Mouse (Mus musculus): ENCODE results near the gene Mef2c. TPM values are rescaled to one million over a fixed set of nuclear protein-coding genes. Genes with fewer than 3 reads are reported as not detected.

Gene Mef2c
- polyA plus RNA-seq, 1 experiment from 2014 or later = 32.3 TPM

DNA sequence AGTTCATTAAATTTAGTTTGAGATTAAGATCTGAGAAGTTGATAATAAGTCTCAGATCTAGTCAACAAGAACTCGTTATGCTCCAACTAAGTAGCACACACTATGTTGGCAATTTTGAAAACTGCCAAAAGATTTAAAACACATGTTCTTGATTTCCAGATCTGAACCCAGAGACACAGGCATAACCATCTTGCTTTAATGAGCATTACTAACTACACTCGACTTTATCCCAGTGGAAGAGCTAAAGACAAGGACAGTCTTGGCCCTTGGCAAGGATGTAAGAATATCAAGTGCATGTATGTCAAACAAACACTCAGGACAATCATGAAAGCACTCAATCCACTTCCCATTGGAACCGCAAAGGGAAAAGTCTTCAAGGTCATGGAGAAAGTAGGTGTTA, 11.8 kb upstream of the Mef2c start:
- Histone ChIP-seq H3K9ac (no peak overlapping the region), H3K27me3 (replicated peaks) (no peaks in the 10 kb centered on the region), H3K27ac (no peak overlapping the region), H3K9me3 (replicated peaks) (no peaks in the 10 kb centered on the region), H3K36me3 (no peaks in the 10 kb centered on the region), H3K4me3 (no peak overlapping the region), H3K4me1 (no peaks in the 10 kb centered on the region), H3K4me2 (no peak overlapping the region)
- 71% methylated on average over 3 of the region's 3 CpGs for WGBS (ENCODE audit: insufficient replicate concordance)
- no peak for ATAC-seq

DNA sequence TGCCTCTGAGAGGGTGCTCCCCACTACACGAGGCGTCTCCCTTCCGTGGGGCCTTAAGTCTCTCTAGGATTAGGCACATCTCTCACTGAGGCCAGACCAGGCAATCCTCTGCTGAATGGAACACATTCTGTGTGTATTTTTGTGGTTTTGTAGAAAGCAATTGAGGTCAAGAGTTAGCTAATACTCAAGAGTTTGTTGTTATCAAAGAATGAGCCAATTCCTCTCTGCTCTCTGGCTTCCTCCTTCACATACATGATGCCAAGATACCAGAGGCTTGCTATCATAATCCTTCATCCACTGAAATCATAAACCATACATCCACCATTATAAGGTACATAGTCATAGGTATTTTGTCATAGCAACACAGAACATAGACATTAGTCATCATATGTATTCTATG, 6.1 kb upstream of the Mef2c start:
- Histone ChIP-seq H3K4me2 (no peak overlapping the region), H3K9ac (no peak overlapping the region), H3K4me3 (no peak overlapping the region), H3K9me3 (replicated peaks) (no peaks in the 10 kb centered on the region), H3K36me3 (no peaks in the 10 kb centered on the region), H3K27ac (no peak overlapping the region), H3K27me3 (replicated peaks) (no peaks in the 10 kb centered on the region), H3K4me1 (no peaks in the 10 kb centered on the region)
- 72% methylated on average over 3 of the region's 3 CpGs for WGBS (ENCODE audit: insufficient replicate concordance)
- no peak for ATAC-seq

DNA sequence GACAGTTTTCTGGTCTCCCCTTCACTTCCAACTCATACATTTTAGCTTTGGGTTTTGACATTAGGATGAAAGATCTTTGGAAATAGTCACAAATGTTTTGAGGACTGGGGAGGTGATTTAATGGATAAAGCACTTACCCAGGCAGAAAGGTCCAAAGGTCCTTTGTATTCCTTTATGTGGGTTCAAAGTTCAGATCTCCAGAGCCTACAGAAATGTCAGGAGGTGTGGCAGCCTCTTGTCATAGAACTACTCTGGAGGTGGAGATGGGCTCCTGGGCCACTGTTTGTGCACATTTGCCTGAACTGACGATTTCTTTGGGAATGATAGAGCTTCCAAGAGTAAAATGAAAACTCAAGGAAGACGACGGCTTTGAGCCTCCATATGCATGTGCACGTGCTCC, 4.3 kb upstream of the Mef2c start:
- Histone ChIP-seq H3K4me2 (no peak overlapping the region), H3K27me3 (replicated peaks) (no peaks in the 10 kb centered on the region), H3K9me3 (replicated peaks) (no peaks in the 10 kb centered on the region), H3K9ac (no peak overlapping the region), H3K4me3 (no peak overlapping the region), H3K4me1 (no peaks in the 10 kb centered on the region), H3K27ac (no peak overlapping the region), H3K36me3 (no peaks in the 10 kb centered on the region)
- WGBS (ENCODE audit: insufficient replicate concordance) = 79% methylated on average over 4 of the region's 4 CpGs
- ATAC-seq = no peak

DNA sequence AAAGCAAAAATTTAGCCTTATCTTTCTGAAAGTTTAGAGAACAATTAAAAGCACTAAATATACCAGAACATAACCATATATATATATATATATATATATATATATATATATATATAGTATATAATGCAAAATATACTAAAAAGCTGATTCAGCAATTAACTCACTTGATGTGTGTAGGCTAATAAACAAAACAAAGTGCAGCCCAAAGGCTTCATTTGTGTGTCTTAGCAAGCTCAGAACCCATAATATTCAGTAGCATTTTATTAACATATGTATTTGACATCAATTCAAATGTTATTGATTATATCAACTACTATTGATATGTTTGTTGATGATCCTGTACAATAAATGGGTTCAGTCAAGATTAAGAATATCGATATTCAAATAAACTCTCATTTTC, 3.9 kb downstream of the Mef2c start:
- no peaks in the 10 kb centered on the region for H3K27me3 ChIP-seq (replicated peaks)
- no peaks in the 10 kb centered on the region for H3K9me3 ChIP-seq (replicated peaks)
- H3K36me3 ChIP-seq = no peaks in the 10 kb centered on the region
- no peak for ATAC-seq
- no peak overlapping the region for H3K9ac ChIP-seq
- no peaks in the 10 kb centered on the region for H3K4me1 ChIP-seq
- H3K4me3 ChIP-seq = no peak overlapping the region
- H3K27ac ChIP-seq = no peak overlapping the region
- WGBS (ENCODE audit: insufficient replicate concordance) = 86% methylated on average over 1 of the region's 1 CpGs
- H3K4me2 ChIP-seq = no peak overlapping the region

DNA sequence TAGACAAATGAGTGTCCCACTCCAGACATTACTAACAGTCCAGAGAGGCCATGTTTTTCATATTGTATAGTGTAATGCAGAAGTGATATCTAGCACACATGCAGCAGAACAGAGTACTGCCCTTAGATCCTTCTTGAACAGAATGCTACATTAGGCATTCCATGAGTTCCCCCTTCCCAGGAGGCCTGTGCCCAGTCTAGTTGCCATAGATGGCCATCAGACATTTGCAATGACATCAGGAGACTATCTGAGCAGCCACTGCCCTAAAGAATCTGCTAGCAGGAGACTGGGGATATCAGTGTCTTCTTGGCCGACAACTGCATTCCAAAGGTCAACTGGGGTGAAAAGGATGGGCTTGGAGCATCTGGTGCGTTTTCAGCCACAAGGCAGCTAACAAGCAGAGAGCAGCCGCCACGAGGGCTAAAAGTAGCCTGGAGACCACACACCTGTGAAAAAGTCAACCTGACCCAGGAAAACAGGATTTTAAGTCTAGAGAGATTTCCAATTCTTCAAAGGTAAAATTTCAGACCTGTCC, 11.2 kb downstream of the Mef2c start:
- no peaks in the 10 kb centered on the region for H3K27me3 ChIP-seq (replicated peaks)
- H3K27ac ChIP-seq = no peak overlapping the region
- no peaks in the 10 kb centered on the region for H3K36me3 ChIP-seq
- no peaks in the 10 kb centered on the region for H3K9me3 ChIP-seq (replicated peaks)
- H3K9ac ChIP-seq = no peak overlapping the region
- H3K4me2 ChIP-seq = no peak overlapping the region
- no peak overlapping the region for H3K4me3 ChIP-seq
- WGBS (ENCODE audit: insufficient replicate concordance) = 60% methylated on average over 4 of the region's 4 CpGs
- peaks cover 16% of the 10 kb centered on the region for H3K4me1 ChIP-seq
- ATAC-seq = no peak

DNA sequence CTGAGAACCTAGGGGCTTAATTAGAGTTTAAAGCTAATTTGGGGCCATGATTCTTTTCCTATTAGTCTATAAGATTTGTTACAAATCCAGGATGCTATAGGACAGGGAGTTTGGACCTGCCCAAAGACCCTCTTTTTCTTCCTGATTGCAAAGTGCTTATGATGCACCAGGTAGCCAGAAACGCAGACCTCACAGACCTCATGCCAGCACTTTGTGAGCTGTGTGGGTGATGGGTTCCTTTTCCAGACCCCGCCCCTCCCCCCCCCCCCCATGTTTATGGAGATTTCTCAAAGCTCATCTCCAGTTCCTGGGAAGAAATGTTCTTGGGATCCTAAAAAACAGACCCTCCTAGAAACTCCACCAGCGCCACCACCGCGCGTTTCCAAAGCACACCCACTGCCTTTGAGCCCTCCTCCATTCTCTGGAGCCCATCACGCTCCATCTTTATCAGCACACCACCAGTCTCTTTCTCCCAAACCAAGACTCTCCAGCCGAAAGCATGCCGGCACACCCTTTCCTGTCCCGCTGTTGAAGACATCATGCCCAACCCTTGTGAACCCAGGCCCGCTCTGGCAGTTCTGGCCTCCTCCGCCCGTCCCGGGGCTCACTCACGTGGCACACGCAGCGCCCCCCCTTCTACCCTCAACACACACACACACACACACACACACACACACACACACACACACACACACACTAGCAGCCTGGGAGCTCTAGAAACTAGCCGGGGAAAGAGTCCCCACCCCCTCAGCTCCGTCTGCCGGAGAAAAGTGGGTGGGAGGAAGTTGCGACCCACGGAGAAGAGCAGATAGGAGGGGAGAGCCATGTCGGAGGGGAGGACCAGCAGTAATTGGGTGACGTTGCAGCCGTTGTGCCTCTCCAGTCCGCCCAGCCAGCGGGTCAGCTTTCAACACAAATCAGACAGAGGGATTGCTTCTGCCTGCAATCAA, 14.1 kb downstream of the Mef2c start:
- Histone ChIP-seq H3K36me3 (no peaks in the 10 kb centered on the region), H3K9me3 (replicated peaks) (no peaks in the 10 kb centered on the region), H3K27ac (peak overlapping the region; percentile 62), H3K4me2 (peak overlapping the region; percentile 92), H3K4me1 (peaks cover 16% of the 10 kb centered on the region), H3K4me3 (peak overlapping the region; percentile 64), H3K27me3 (replicated peaks) (no peaks in the 10 kb centered on the region), H3K9ac (peak overlapping the region; percentile 68)
- ATAC-seq = peak; percentile 91
- WGBS (ENCODE audit: insufficient replicate concordance) = 2% methylated on average over 26 of the region's 27 CpGs

DNA sequence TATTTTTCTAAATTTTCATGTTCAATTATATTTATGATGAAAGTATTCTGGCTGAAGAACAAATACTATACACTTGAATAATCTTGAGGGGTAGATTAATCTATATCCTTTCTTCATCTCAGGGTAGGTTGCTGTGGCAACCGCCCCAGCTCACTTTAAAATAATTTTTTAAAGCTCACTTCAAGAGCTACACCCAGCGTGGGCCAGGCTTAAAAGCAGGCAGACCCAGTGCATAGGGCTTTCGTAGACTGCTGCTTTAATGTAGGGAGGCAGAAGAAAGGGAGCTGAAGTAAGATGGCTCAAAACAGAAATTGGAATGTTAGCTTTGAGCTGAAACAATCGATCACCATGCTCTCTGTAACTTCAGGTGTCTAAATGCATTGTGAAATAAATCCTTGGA, 17.0 kb downstream of the Mef2c start:
- no peaks in the 10 kb centered on the region for H3K9me3 ChIP-seq (replicated peaks)
- H3K4me1 ChIP-seq = peaks cover 33% of the 10 kb centered on the region
- peaks cover 13% of the 10 kb centered on the region; the same call in 1 of the 2 replicates for H3K27me3 ChIP-seq (replicated peaks)
- no peak overlapping the region for H3K4me3 ChIP-seq
- H3K4me2 ChIP-seq = no peak overlapping the region
- H3K36me3 ChIP-seq = no peaks in the 10 kb centered on the region
- H3K9ac ChIP-seq = no peak overlapping the region
- ATAC-seq = no peak
- 75% methylated on average over 4 of the region's 4 CpGs for WGBS (ENCODE audit: insufficient replicate concordance)
- no peak overlapping the region for H3K27ac ChIP-seq

DNA sequence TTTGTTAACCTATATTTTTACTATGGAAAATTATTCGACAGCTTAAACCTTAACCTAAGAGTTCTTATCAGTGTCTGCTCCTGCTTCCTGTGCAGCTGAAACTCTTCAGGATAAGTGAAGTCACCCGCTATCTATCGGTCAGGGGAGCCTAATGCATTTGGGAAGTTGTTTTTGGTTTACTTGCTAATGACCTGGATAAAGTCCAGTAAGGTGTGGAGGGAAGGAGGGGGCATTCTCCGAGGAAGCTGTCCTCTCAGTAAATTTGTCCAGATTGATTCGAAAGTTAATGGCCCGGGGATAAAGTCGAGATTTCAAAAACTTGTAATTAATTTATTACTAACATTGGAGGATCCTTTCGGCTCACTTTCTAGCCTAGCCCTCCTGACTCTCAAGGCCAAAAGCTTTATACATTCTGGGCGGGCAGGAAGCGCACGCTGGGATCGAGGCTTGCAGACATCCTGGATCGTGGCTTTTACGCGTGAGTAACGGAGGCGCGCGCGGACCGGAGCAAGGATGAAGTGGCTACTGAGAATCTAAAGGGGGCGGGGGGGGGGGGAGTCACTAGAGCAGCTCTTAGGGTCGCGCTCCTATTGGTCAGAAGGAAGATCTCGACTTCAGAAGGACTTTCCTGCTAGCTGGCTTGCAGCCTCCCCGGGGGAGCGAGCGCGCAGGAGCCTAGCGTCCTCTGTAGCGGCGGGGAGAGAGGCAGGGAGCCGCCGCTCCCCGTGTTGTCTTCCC, 19.6 kb downstream of the Mef2c start:
- peak; percentile 50 for ATAC-seq
- peak overlapping the region; percentile 58; the same call in 1 of the 2 replicates for H3K9ac ChIP-seq
- peaks cover 29% of the 10 kb centered on the region for H3K4me1 ChIP-seq
- no peaks in the 10 kb centered on the region for H3K36me3 ChIP-seq
- H3K4me2 ChIP-seq = peak overlapping the region; percentile 87
- 1% methylated on average over 35 of the region's 35 CpGs for WGBS (ENCODE audit: insufficient replicate concordance)
- peak overlapping the region; percentile 67 for H3K4me3 ChIP-seq
- no peaks in the 10 kb centered on the region for H3K9me3 ChIP-seq (replicated peaks)
- H3K27me3 ChIP-seq (replicated peaks) = peaks cover 13% of the 10 kb centered on the region; the same call in 1 of the 2 replicates
- 0 out of 2 replicates have a peak overlapping the region, but pooled peaks have one; percentile 10 for H3K27ac ChIP-seq

DNA sequence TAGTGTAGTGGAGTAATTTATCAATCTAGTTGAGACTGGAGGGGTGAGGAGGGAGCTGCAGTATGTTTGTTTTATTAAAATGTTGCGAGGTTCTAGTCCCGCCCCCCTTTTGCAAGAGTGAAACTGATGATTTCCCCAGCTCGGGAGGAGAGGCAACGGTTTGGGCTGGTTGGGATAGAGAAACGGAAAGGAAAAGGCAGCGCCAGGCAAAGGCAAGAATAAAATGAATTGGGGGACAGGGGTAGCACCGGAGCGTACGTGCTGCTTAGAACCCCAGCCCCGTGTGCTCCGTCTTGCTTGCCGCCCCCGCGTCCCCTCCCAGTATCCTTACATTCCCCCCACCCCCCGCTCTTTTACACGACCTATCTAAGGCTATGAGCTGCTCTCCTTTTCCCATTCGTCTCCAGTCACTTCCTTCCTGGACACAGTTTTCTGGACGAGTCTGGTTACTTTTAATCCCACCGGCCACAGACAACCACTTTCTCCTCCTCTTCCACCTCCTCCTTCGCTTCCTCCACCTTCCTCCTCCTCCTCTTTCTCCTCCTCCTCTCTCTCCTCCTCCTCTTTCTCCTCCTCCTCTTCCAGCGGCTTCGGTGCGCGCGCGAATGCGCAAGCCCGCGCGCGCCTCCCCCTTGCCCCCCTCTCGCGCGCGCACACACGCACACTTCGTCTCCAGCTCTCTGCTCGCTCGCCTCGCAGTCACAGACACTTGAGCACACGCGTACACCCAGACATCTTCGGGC, 20.5 kb downstream of the Mef2c start:
- H3K4me1 ChIP-seq = peaks cover 25% of the 10 kb centered on the region
- no peaks in the 10 kb centered on the region for H3K36me3 ChIP-seq
- peak overlapping the region; percentile 56 for H3K27ac ChIP-seq
- peak; percentile 77 for ATAC-seq
- peaks cover 13% of the 10 kb centered on the region; the same call in 1 of the 2 replicates for H3K27me3 ChIP-seq (replicated peaks)
- peak overlapping the region; percentile 58 for H3K9ac ChIP-seq
- peak overlapping the region; percentile 67 for H3K4me3 ChIP-seq
- under 1% methylated on average over 43 of the region's 43 CpGs for WGBS (ENCODE audit: insufficient replicate concordance)
- H3K9me3 ChIP-seq (replicated peaks) = no peaks in the 10 kb centered on the region
- peak overlapping the region; percentile 87 for H3K4me2 ChIP-seq

DNA sequence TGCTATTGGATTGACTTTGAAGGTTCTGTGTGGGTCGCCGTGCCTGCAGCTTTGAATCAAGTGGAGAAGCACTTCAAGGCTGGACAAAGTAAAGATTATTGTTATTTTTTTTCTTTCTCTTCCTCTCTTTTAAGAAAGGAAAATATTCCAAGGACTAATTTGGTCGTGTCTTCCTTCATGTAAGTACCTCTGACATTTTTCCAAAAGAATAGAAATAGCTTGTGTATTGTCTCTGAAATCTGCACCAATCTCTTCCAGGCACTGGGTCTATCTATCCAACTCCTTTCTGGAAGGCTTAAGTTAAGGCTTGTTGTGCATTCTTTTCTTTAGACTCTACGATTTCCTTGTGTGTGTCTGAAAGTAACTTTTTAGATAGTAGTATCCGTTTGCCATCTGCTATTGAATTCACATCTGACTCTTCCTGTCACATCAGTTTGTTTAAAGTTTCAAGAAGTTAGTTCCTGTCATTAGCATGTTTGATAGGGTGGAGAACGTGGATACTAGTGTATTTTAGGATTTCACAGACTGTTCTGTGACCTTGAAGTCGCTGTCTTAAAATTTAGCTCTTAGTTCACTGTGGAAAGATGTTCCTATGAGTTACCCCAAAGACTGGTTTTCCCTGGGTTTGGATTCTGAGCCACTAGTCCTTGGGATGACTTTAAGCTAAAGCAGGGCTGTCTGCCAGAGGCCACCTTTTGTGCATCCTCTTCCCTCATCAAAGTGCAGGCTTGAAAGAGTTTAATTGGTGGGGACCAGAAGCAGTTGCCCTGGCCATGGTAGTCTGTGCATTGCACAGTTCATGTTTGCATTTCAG, 21.3 kb downstream of the Mef2c start:
- H3K9ac ChIP-seq = peak overlapping the region; percentile 58
- H3K4me2 ChIP-seq = peak overlapping the region; percentile 87
- H3K27me3 ChIP-seq (replicated peaks) = peaks cover 13% of the 10 kb centered on the region; the same call in 1 of the 2 replicates
- no peaks in the 10 kb centered on the region for H3K36me3 ChIP-seq
- H3K4me3 ChIP-seq = peak overlapping the region; percentile 67
- peak overlapping the region; percentile 22 for H3K27ac ChIP-seq
- 5% methylated on average over 7 of the region's 7 CpGs for WGBS (ENCODE audit: insufficient replicate concordance)
- H3K4me1 ChIP-seq = peaks cover 31% of the 10 kb centered on the region
- no peaks in the 10 kb centered on the region for H3K9me3 ChIP-seq (replicated peaks)
- ATAC-seq = no peak

DNA sequence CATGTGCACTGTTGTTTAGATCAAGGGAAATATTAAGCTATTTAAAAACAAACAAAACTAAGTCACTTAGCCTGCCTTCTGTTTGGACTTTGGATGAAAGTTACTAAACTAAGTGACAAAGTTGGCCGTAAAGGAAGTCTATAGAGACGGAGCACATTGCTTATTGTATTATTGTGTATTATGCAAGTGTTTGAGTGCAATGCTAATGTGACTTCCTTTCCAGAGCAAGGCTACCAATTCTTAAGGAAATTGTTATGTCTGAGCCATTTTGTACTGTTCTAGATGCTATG, 21.8 kb downstream of the Mef2c start:
- 0 out of 2 replicates have a peak overlapping the region, but pooled peaks have one; percentile 22 for H3K27ac ChIP-seq
- H3K4me2 ChIP-seq = peak overlapping the region; percentile 87
- ATAC-seq = no peak
- no peaks in the 10 kb centered on the region for H3K9me3 ChIP-seq (replicated peaks)
- WGBS (ENCODE audit: insufficient replicate concordance) = 15% methylated on average over 2 of the region's 2 CpGs
- H3K9ac ChIP-seq = peak overlapping the region; percentile 58
- no peaks in the 10 kb centered on the region for H3K36me3 ChIP-seq
- H3K4me1 ChIP-seq = peaks cover 31% of the 10 kb centered on the region
- H3K27me3 ChIP-seq (replicated peaks) = peaks cover 13% of the 10 kb centered on the region; the same call in 1 of the 2 replicates
- H3K4me3 ChIP-seq = peak overlapping the region; percentile 67
